Mouse (Mus musculus) left cerebral cortex, postnatal 25 days (tissue): ENCODE data around the gene 4933427D14Rik. TPM values are rescaled to one million over a fixed set of nuclear protein-coding genes. Genes with fewer than 3 reads are reported as not detected.
"Not testable (repeated sequence)": the region's sequence is repeated elsewhere in the genome, so short reads cannot be mapped to it uniquely, and the experiment has no call there.

ENCODE experiments used
- DNase-seq, 2 experiments: peaks; one replicate each; pipeline ENCODE4 v3.0.0; 2022; ENCODE audit warnings: low spot score in 2 of 2, mixed read lengths in 1 of 2
- intact Hi-C: fragments of 180-260 bp; cut with DNase I; formaldehyde crosslinking; loops from one replicate; pipeline ENCODE4 v1.15.1; 2025
- total RNA-seq, 2 experiments: library from RNA; stranded (reverse); gene quantifications; 2 replicates each; pipeline ENCODE4 v1.2.3; 2021

4933427D14Rik gene
- total RNA-seq, 2 experiments from 2014 or later, result 29.7 to 30.1 TPM

GRCm38 (mm10) chr11:72206341-72207203 lies 687 bp downstream of the 4933427D14Rik start, which contains the start of gene Gm43951:
Gm43951 (minus strand) TSS chr11:72206840.
- intact Hi-C loops, result loop anchor here (2.0 kb wide), 1 partner anchor 154 kb away; no protein-coding TSS in a partner anchor
- DNase-seq, result peak in 1 of 2 experiments; percentile 53

GRCm38 (mm10) chr11:72205256-72205655 lies 2.0 kb downstream of the 4933427D14Rik start:
- peak in 1 of 2 experiments; percentile 61 for DNase-seq
- intact Hi-C loops, result no loop called here

GRCm38 (mm10) chr11:72203440-72203839 lies 3.8 kb downstream of the 4933427D14Rik start:
- intact Hi-C loops, result no loop called here
- no peak for DNase-seq

DNA sequence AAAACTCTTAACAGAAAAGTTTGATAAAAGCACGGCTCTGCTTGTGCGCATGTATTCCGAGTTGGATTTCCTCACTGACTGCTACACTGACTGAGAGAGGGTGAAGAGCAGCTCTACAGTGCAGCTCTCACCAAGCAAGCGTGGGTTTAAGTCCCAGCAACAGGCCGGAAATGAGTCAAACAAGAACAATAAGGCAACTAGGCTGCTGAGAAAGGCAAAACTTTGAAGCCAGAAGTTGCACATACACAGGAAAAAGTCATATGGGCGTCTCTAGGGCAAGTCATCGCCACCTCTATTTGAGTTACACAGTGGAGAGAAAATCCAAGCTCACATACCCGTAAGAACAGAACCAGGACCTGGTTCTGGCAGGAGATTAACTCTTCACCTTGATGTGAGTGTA lies 10.8 kb downstream of the 4933427D14Rik start:
- intact Hi-C loops, result no loop called here
- DNase-seq, result no peak

DNA sequence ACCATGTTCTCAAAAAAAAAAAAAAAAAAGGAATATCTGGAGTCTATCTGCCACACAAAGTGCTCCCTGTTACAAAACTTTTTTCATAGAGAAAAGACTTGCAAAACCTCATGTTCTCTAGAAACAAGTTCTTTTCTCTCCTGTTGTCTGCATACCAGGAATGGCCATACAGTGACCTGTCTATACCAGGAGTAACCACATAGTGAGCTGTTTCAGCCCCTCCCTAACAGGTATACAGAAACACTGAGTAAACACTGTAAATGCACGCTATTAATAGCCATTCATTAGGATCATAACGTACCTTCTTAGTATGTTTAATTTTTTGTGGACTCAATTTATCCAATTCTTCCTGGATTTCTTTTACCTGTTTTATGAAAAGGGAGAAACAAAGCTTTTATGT lies 13.0 kb downstream of the 4933427D14Rik start:
- DNase-seq, result no peak
- intact Hi-C loops, result no loop called here

DNA sequence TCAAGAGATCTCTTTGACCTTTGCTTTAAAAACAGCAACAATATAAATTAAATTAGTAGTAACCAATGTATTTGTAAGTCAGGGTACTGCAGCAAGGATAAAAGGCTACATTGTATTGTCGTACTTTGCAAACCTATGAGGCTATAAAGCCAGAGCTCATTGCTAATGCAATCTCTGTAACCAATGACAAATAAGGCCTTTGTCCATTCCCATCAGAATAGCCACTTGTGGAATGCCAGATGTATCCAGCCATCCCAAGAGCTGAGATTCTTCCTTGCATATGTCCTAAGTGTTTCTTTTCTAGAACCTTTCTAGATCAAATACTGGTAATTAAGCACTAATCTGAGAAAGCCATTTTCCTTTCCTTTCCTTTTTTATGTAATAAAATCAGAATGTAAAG lies 16.4 kb downstream of the 4933427D14Rik start:
- DNase-seq, result no peak
- intact Hi-C loops, result no loop called here

- DNase-seq, result peak in 1 of 2 experiments; percentile 47
- intact Hi-C loops, result no loop called here
These were observed 23.0 kb downstream of the 4933427D14Rik start for GRCm38 (mm10) chr11:72184252-72184651.

GRCm38 (mm10) chr11:72181136-72181535 lies 26.1 kb downstream of the 4933427D14Rik start:
- intact Hi-C loops, result no loop called here
- no peak for DNase-seq

DNA sequence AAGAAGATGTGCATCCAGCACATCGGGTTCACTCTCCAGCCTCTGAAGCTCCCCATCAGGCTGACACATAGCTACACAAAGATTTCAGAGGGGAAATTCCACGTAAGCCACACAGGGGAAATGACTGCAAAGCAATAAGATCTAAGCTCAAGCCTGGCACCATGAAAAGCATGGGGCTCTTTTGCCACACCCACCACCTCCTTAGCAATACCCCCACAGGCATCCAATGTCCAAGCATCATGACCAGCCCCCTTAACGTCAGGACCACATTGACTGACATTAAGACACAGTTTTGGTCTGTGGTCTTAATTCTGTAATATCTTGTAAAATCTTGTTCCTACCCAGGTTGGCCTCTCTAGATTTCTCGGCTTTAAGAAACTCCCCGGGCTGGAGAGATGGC lies 26.7 kb downstream of the 4933427D14Rik start:
- intact Hi-C loops, result no loop called here
- DNase-seq, result no peak

GRCm38 (mm10) chr11:72176553-72176952 lies 30.7 kb downstream of the 4933427D14Rik start:
- DNase-seq, result peak in 1 of 2 experiments; percentile 44
- intact Hi-C loops, result no loop called here

- no peak for DNase-seq
- intact Hi-C loops, result no loop called here
These were observed 31.3 kb downstream of the 4933427D14Rik start for GRCm38 (mm10) chr11:72175966-72176365.

GRCm38 (mm10) chr11:72174721-72175120 lies 32.5 kb downstream of the 4933427D14Rik start:
- intact Hi-C loops, result no loop called here
- DNase-seq, result no peak

DNA sequence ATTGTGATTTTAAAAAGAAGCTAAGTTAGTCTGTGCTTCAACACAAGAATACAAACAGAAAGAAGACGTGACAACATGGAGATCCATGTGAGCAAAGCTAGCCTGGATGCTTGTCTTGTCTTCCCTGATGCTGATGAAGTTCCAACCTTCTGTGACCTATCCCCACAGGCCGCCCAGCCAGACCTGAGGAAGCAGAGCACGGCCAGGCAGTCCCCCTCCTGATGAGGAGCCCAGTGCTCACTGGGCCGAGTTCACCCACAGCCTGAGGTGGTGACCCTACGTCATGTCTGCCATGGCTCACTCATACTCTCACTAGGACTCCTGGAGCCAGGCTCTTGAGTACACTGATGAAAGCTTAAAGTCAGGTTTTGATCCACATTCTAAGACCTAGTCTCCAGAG lies 33.8 kb downstream of the 4933427D14Rik start:
- intact Hi-C loops, result no loop called here

DNA sequence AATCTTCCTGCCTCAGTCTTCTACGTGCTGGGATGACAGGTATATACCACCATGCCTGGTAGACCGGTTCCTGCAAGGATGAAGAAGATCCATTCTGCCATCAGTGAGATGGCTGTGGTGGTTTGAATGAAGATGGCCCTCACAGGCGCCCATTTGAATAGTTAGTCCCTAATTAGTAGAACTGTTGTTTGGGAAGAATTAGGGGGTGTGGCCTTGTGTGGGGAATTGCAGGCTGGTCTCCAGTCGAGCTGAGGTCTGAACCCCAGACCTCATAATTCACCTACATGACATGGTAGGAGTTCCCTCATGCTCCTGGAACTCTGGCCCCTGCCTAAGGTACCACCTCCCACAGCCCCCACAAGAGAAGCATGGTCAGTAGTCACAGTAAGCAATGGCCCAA lies 35.4 kb downstream of the 4933427D14Rik start:
- intact Hi-C loops, DNase-seq: not testable (repeated sequence)

More for the DNA sequence above, 33.8 kb downstream of the 4933427D14Rik start:
- DNase-seq, result no peak

GRCm38 (mm10) chr11:72169871-72170270 lies 37.4 kb downstream of the 4933427D14Rik start:
- no peak for DNase-seq
- intact Hi-C loops, result no loop called here

DNA sequence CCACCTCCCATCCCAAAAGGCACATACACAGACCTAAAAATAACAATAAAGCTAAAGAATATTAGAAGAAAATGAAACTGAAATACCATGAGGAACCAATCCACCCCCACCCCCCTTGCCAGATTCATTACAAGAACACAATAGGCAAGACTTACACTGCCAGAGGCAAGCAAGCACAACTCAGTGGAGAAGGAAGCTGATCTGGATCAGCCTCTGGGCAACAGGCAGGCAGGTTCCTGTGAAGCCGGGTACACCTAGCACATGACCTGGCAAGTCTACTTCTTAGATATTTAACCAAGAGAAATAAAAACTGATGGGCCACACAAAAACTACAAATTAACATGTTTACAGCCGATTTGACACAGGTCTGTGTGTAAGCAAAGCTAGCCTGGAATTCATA lies 44.1 kb downstream of the 4933427D14Rik start:
- intact Hi-C loops, result no loop called here
- no peak for DNase-seq

DNA sequence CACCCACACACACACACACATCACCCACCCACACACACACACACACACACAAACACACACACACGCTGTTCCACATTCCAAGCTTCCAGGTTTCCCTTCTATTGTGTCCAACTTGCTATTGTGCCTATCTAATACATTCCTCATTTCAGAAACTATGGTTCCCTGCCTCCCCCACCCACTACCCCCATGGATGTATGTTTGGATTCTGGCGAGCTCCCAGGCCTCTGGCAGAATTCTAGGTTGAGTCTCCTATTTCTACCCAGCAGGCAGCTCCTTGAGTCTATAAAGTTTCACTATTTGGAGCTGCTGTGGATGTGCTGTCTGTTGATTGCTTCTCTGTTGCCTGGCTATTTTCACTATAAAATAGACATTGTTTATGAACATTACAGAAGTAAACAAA lies 50.6 kb downstream of the 4933427D14Rik start:
- DNase-seq, result peak; percentile 30 to 78
- intact Hi-C loops, result no loop called here

- DNase-seq, result no peak
- intact Hi-C loops, result no loop called here
These were observed 51.3 kb downstream of the 4933427D14Rik start for GRCm38 (mm10) chr11:72155981-72156428.

DNA sequence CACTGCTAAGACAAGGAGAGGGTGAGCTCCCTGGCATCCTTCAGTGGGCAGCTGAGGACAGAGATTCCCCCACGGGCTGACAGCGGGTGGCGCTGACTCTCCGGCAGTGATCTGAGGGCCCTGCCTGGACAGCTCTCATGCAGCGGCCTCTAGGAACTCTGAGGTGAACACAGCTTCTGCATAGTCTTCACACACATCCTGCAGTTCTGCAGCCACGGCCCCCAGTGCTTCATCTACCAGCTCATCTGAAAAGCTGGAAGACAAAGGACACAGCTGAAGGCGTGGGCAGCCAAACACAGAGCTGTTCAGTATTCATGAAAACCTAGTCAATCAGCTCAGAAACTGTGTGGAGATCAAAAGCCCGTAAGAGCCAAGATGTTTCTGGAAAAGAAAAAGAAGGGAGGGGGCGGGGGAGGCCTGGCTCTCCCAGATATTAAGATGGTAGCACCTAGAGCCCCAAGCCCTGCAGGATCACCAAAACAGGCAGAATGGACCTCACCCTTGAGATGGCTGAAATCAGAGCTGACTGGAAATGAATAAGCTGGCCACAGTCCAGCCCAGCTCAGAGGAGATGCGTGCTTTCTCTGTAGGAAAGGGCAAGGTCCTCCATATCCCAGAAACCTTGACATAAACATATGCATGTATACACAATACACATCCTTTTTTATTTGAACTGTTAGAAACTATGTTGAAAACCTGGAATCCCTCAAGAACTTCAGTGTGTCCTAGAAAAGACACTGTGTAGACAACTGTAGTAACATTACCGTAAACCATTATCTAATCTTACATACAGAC lies 51.9 kb downstream of the 4933427D14Rik start:
- intact Hi-C loops, result no loop called here
- peak; percentile 60 to 79 for DNase-seq

DNA sequence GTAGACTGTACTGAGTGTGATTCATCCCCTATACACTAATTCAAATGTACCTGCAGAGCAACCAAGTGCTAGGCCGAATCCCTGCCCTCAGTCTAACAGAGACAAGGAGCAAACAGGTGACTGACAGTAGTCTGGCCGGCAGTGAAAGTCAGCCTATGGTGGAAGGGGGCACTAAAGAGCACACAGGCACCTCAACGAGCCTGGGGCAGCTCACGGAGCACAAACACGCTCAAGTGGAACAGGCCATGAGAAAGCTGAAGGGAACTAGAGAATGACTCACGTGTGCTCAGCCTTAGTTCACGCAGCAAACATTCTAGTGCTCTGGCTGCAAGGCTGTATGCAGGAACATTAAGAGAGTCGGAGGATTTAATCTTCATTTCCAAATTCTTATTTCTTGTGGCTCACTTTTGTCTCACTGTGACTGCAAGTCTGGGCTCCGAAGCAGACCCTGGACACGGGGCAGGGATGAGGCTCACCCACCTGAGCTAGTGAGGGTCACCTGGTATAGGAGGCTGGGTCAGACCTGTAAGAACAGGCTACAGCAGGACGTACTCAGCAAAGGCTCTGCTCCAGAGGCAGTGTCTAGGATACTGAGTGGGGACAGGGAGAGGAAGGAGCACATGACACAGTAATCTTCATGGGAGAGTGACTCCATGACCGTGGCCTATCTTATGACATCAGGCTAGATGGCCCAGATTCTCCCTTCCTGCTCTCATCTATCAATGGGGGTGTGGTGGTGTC lies 54.0 kb downstream of the 4933427D14Rik start:
- intact Hi-C loops, result no loop called here
- no peak for DNase-seq
